Mouse (Mus musculus) CH12.LX (cell line): ENCODE measurements around the gene Fam114a1. TPM values are rescaled to one million over a fixed set of nuclear protein-coding genes. Genes with fewer than 3 reads are reported as not detected.

Experiments used
- DNase-seq: peaks from one replicate; pipeline ENCODE4 v3.0.0-alpha.2; 2013; ENCODE audit errors: extremely low read depth
- H3K27ac ChIP-seq: 2 replicates; pipeline ENCODE4 v1.5.1; 2012; ENCODE audit warnings: low read depth, mild to moderate bottlenecking, control low read depth, moderate library complexity; ENCODE audit not compliant: insufficient read depth
- H3K27me3 ChIP-seq: replicated peaks from 2 replicates; pipeline ENCODE3; 2012; ENCODE audit warnings: inconsistent platforms
- H3K36me3 ChIP-seq, 2 experiments: replicated peaks in 1 of 2; 2 replicates each; pipeline versions ENCODE3 to v1.6.1; 2012; ENCODE audit warnings: inconsistent platforms in 1 of 2, low read length in 1 of 2, mild to moderate bottlenecking in 1 of 2, mixed read lengths in 1 of 2, moderate library complexity in 1 of 2; ENCODE audit not compliant: control insufficient read depth in 1 of 2, insufficient read depth in 1 of 2
- H3K4me1 ChIP-seq, 2 experiments: 2 replicates each; pipeline ENCODE4 v1.6.1; 2012; ENCODE audit warnings: inconsistent platforms in 1 of 2, moderate library complexity in 1 of 2; ENCODE audit not compliant: insufficient read depth in 2 of 2, control insufficient read depth in 1 of 2
- H3K4me2 ChIP-seq: 2 replicates; pipeline ENCODE4 v1.6.1; 2012; ENCODE audit warnings: low read depth, mild to moderate bottlenecking, control low read depth; ENCODE audit not compliant: poor library complexity, insufficient read depth, severe bottlenecking
- H3K4me3 ChIP-seq, 3 experiments: fragments of 150-350 bp in 1 of 3; sonication (generic) in 1 of 3; replicated peaks in 1 of 3; 2 replicates each; pipeline versions ENCODE3 to v1.5.1; 2011 to 2012; ENCODE audit warnings: low read depth in 2 of 3, low read length in 2 of 3, mild to moderate bottlenecking in 2 of 3, moderate library complexity in 2 of 3, control low read depth in 1 of 3, improper control_type of control experiment in 1 of 3, inconsistent platforms in 1 of 3, mixed read lengths in 1 of 3; ENCODE audit not compliant: poor library complexity in 1 of 3
- H3K79me2 ChIP-seq: replicated peaks from 2 replicates; pipeline ENCODE4 v1.6.1; 2012; ENCODE audit warnings: mild to moderate bottlenecking, moderate library complexity; ENCODE audit not compliant: control insufficient read depth, poor library complexity, insufficient read depth, severe bottlenecking; ENCODE audit errors: extremely low read depth
- H3K9ac ChIP-seq: 2 replicates; pipeline ENCODE4 v1.6.1; 2012; ENCODE audit warnings: low read depth, mild to moderate bottlenecking, control low read depth, moderate library complexity; ENCODE audit not compliant: insufficient read depth
- H3K9me3 ChIP-seq: replicated peaks from 2 replicates; pipeline ENCODE3; 2012; ENCODE audit warnings: low read length, inconsistent platforms, mixed read lengths
- BHLHE40 ChIP-seq: IDR thresholded peaks from 2 replicates; pipeline ENCODE4 v1.6.1; 2011; ENCODE audit warnings: mild to moderate bottlenecking, low read depth, low read length, improper control_type of control experiment
- CTCF ChIP-seq, 2 experiments: IDR thresholded peaks in 1 of 2; conservative IDR thresholded peaks in 1 of 2; 2 replicates each; pipeline ENCODE4 v1.5.1; 2011 to 2012; ENCODE audit warnings: low read depth in 2 of 2, low read length in 2 of 2, improper control_type of control experiment in 1 of 2, inconsistent platforms in 1 of 2, mild to moderate bottlenecking in 1 of 2, moderate library complexity in 1 of 2
- E2F4 ChIP-seq: IDR thresholded peaks from 2 replicates; pipeline ENCODE4 v1.6.1; 2011; ENCODE audit warnings: low read depth, low read length, improper control_type of control experiment; ENCODE audit not compliant: insufficient replicate concordance
- HCFC1 ChIP-seq: IDR thresholded peaks from 2 replicates; pipeline ENCODE4 v1.6.1; 2012; ENCODE audit warnings: low read depth, mild to moderate bottlenecking, inconsistent platforms, low read length, improper control_type of control experiment
- JUND ChIP-seq: conservative IDR thresholded peaks from 2 replicates; pipeline ENCODE4 v1.6.1; 2011; ENCODE audit warnings: low read depth, low read length, improper control_type of control experiment
- MAFK ChIP-seq: IDR thresholded peaks from 2 replicates; pipeline ENCODE4 v1.6.1; 2011; ENCODE audit warnings: low read length, improper control_type of control experiment; ENCODE audit not compliant: insufficient replicate concordance
- MAX ChIP-seq: IDR thresholded peaks from 2 replicates; pipeline ENCODE4 v1.6.1; 2011; ENCODE audit warnings: low read length, improper control_type of control experiment
- MAZ ChIP-seq: IDR thresholded peaks from 2 replicates; pipeline ENCODE4 v1.6.1; 2012; ENCODE audit warnings: low read depth, mild to moderate bottlenecking, inconsistent platforms, low read length, improper control_type of control experiment, moderate library complexity
- NELFE ChIP-seq: IDR thresholded peaks from 2 replicates; pipeline ENCODE4 v1.6.1; 2011; ENCODE audit warnings: low read depth, low read length, improper control_type of control experiment
- SIN3A ChIP-seq: IDR thresholded peaks from 2 replicates; pipeline ENCODE4 v1.6.1; 2012; ENCODE audit warnings: low read length, improper control_type of control experiment, inconsistent platforms
- SMC3 ChIP-seq: IDR thresholded peaks from 2 replicates; pipeline ENCODE4 v1.6.1; 2011; ENCODE audit warnings: low read depth, low read length, improper control_type of control experiment
- TBP ChIP-seq: conservative IDR thresholded peaks from 2 replicates; pipeline ENCODE4 v1.6.1; 2011; ENCODE audit warnings: low read depth, low read length, improper control_type of control experiment
- USF1 ChIP-seq: IDR thresholded peaks from 2 replicates; pipeline ENCODE4 v1.6.1; 2014; ENCODE audit warnings: low read depth, mild to moderate bottlenecking, inconsistent platforms, low read length, improper control_type of control experiment
- USF2 ChIP-seq: conservative IDR thresholded peaks from 2 replicates; pipeline ENCODE4 v1.6.1; 2011; ENCODE audit warnings: low read depth, low read length, improper control_type of control experiment
- ZMIZ1 ChIP-seq: IDR thresholded peaks from 2 replicates; pipeline ENCODE4 v1.6.1; 2012; ENCODE audit warnings: low read depth, mild to moderate bottlenecking, inconsistent platforms, low read length, improper control_type of control experiment
- ZNF384 ChIP-seq: IDR thresholded peaks from 2 replicates; pipeline ENCODE4 v1.6.1; 2012; ENCODE audit warnings: low read depth, low read length, improper control_type of control experiment, inconsistent platforms
- dilution Hi-C: fragments of 300-500 bp; cut with MboI; formaldehyde crosslinking; loops from 2 replicates; pipeline ENCODE4 v1.14.3; 2020; ENCODE audit warnings: low sequenced_read_pairs; ENCODE audit not compliant: extremely low pct_unique_long_range_greater_than_20kb, extremely low pct_ligation_motif_present
- in situ Hi-C: fragments of 300-500 bp; cut with MboI; formaldehyde crosslinking; loops from 3 replicates; pipeline ENCODE4 v1.14.3; 2019; ENCODE audit warnings: low sequenced_read_pairs, low pct_ligation_motif_present, low pct_unique_long_range_greater_than_20kb, mixed read lengths
- polyA plus RNA-seq: library from polyadenylated mRNA; unstranded; fragments of >175 nt; gene quantifications from 2 replicates; pipeline ENCODE4 v1.2.1, GENCODE M21; 2012; ENCODE audit warnings: low read depth; ENCODE audit not compliant: insufficient read length
- total RNA-seq, 2 experiments: library from RNA; depleted of rRNA; stranded (reverse); fragments of 300-350 nt in 1 of 2; fragments of >200 nt in 1 of 2; gene quantifications; 2 replicates each; pipeline ENCODE4 v1.2.3; 2012 to 2014

Gene Fam114a1
- total and polyA plus RNA-seq, 3 experiments: 0.12 to 0.47 (median 0.27) TPM

DNA sequence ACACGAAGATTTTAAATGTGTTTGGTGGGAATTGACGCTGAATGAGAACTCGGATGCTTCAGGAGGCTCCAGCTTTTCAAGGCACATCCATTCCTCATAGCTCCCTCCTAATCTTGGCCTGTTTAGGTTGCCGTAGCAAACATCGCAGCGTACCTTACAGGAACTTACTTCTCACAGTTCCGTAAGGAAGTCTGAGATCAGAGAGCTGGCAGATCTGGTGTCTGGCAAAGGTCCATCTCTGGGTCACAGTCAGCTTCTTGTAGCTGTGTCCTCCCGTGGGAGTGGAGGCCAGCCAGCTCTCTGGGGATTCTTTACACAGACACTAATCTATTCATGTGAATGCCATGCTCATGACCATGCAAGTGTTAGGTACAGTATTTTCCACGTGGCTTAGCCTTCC lies 56.9 kb downstream of the Fam114a1 start:
- Histone ChIP-seq H3K4me2 (no peak overlapping the region), H3K27me3 (no peaks in the 10 kb centered on the region), H3K27ac (no peak overlapping the region), H3K36me3 (peaks cover 0 to 3% of the 10 kb centered on the region in 2 experiments), H3K9me3 (peaks cover 5% of the 10 kb centered on the region), H3K9ac (no peak overlapping the region), H3K4me1 (peaks cover 3 to 8% of the 10 kb centered on the region in 2 experiments; a peak in 2 of 4 replicates), H3K4me3 (no peak overlapping the region), H3K79me2 (no peaks in the 10 kb centered on the region)
- TF ChIP-seq USF2 (no peak), HCFC1 (no peak), E2F4 (no peak), MAFK (no peak), BHLHE40 (no peak), MAZ (no peak), CTCF (conservative IDR thresholded peaks at IDR 0.05 in 1 of 2, IDR thresholded peaks at IDR 0.05 in 1 of 2; ENCODE audit: low read depth in 2 of 2, low read length in 2 of 2) (no peak), SIN3A (no peak), ZNF384 (no peak), SMC3 (no peak), NELFE (no peak)
- in situ Hi-C loops (no loop called here), dilution Hi-C loops (no loop called here)
- no peak for DNase-seq

- Histone ChIP-seq H3K27ac (no peak overlapping the region), H3K9ac (no peak overlapping the region), H3K4me2 (no peak overlapping the region), H3K36me3 (peaks cover 0 to 3% of the 10 kb centered on the region in 2 experiments), H3K9me3 (peaks cover under 1% of the 10 kb centered on the region), H3K4me3 (no peak overlapping the region), H3K79me2 (no peaks in the 10 kb centered on the region), H3K27me3 (no peaks in the 10 kb centered on the region), H3K4me1 (peaks cover 3 to 8% of the 10 kb centered on the region in 2 experiments; a peak in 2 of 4 replicates)
- TF ChIP-seq SMC3 (no peak), JUND (no peak), ZMIZ1 (no peak), USF1 (no peak), TBP (no peak), MAX (no peak)
- in situ Hi-C loops: no loop called here
- no peak for DNase-seq
- dilution Hi-C loops: no loop called here
Observed at GRCm38 (mm10) chr5:65028019-65028418, 58.1 kb downstream of the Fam114a1 start.
